Mouse (Mus musculus) thymus, adult 2 months (tissue): Measurements from ENCODE around the gene Itpka. TPM values are rescaled to one million over a fixed set of nuclear protein-coding genes. Genes with fewer than 3 reads are reported as not detected.
A peak's percentile ranks its signal among the peaks of the same experiment; 100 is the strongest.
"Not testable (repeated sequence)": the region's sequence is repeated elsewhere in the genome, so short reads cannot be mapped to it uniquely, and the experiment has no call there.

ENCODE experiments used
- DNase-seq: peaks from one replicate; pipeline ENCODE4 v3.0.0; 2021
- H3K27ac ChIP-seq: fragments of 200-500 bp; 2 replicates; pipeline ENCODE4 v1.5.1; 2012; ENCODE audit warnings: low read length, control low read depth; ENCODE audit not compliant: control insufficient read depth, insufficient read depth
- H3K27me3 ChIP-seq: fragments of 200-500 bp; 2 replicates; pipeline ENCODE4 v1.6.1; 2012; ENCODE audit warnings: mild to moderate bottlenecking, low read length, moderate library complexity, mixed read lengths; ENCODE audit not compliant: control insufficient read depth, insufficient read depth
- H3K36me3 ChIP-seq: fragments of 200-500 bp; 2 replicates; pipeline ENCODE4 v1.6.1; 2012; ENCODE audit warnings: mild to moderate bottlenecking, low read length, moderate library complexity; ENCODE audit not compliant: control insufficient read depth, insufficient read depth
- H3K4me1 ChIP-seq: fragments of 200-500 bp; replicated peaks from 2 replicates; pipeline ENCODE4 v1.6.1; 2012; ENCODE audit warnings: low read length; ENCODE audit not compliant: control insufficient read depth, insufficient read depth
- H3K4me3 ChIP-seq: fragments of 200-500 bp; 2 replicates; pipeline ENCODE4 v1.5.1; 2012; ENCODE audit warnings: mild to moderate bottlenecking, low read length, control low read depth, moderate library complexity; ENCODE audit not compliant: control insufficient read depth, insufficient read depth
- CTCF ChIP-seq: fragments of 200-500 bp; IDR thresholded peaks from 2 replicates; pipeline ENCODE4 v1.5.1; 2012; ENCODE audit warnings: mild to moderate bottlenecking, control low read depth, low read length, moderate library complexity, borderline replicate concordance; ENCODE audit not compliant: control insufficient read depth, poor library complexity, insufficient read depth; ENCODE audit errors: extremely low read depth
- POLR2A ChIP-seq: fragments of 200-500 bp; IDR thresholded peaks from 2 replicates; pipeline ENCODE4 v1.6.1; 2012; ENCODE audit warnings: mild to moderate bottlenecking, low read length, control low read depth, moderate library complexity; ENCODE audit not compliant: control insufficient read depth, poor library complexity, insufficient read depth; ENCODE audit errors: extremely low read depth
- WGBS: fragments of 180-500 bp; shearing (Covaris S2); methylation state at CpG from one replicate; pipeline ENCODE4 v1.1.7; 2018; 5-methylcytosine and 5-hydroxymethylcytosine counted together
- polyA plus RNA-seq: library from polyadenylated mRNA; depleted of rRNA; stranded (reverse); fragments of >200 nt; gene quantifications from 2 replicates; pipeline ENCODE4 v1.2.3, GENCODE M21; 2012

Gene Itpka
- polyA plus RNA-seq, 1 experiment, result 4.8 TPM

DNA sequence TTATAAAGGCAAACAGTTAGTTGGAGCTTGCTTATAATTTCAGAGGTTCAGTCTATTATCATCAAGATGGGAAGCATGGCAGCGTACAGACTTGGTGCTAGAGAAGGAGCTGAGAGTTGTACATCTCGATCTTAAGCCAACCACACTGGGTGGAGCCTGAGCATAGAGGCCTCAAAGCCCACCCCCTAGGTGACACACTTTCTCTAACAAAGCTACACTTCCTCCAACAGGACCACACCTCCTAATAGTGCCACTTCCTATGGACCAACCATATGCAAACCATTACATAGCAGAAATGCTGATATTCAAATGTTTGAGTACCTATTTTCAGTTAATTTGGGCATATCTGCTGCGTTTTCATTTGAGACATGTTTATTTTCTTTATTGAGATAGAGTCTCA is 32.1 kb upstream of the Itpka start:
- no peak for DNase-seq
- Histone ChIP-seq H3K27me3 (no peaks in the 10 kb centered on the region), H3K27ac (no peak overlapping the region), H3K36me3 (peaks cover 58% of the 10 kb centered on the region), H3K4me3 (no peak overlapping the region), H3K4me1 (no peaks in the 10 kb centered on the region)
- TF ChIP-seq POLR2A (no peak), CTCF (no peak)
- WGBS, result 82% methylated on average over 3 of the region's 3 CpGs

- H3K36me3 ChIP-seq, result peaks cover 42% of the 10 kb centered on the region
- not testable (repeated sequence) for H3K4me3 ChIP-seq, H3K27me3 ChIP-seq, H3K4me1 ChIP-seq, DNase-seq, H3K27ac ChIP-seq
- WGBS, result 93% methylated on average over 2 of the region's 2 CpGs
Observed at GRCm38 (mm10) chr2:119715868-119716267, 26.3 kb upstream of the Itpka start.

DNA sequence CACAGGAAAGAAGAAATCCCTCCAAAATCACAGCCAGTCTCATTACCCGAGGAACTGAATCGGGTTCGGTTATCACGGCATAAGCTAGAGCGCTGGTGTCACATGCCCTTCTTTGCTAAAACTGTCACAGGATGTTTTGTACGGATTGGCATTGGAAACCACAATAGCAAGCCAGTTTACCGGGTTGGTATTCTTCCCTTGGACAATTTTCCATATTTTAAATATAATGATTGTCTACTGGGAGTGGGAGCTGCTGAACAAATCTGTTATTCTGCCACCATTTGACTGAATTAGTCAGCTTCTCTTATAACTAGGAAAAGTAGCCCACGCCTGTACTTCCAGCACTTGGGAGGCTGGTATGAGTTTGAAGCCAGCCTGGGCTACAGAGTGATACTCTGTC is 21.1 kb upstream of the Itpka start:
- no peak overlapping the region for H3K4me3 ChIP-seq
- DNase-seq, result no peak
- peaks cover 62% of the 10 kb centered on the region for H3K36me3 ChIP-seq
- no peak overlapping the region for H3K27ac ChIP-seq
- TF ChIP-seq CTCF (no peak), POLR2A (no peak)
- no peaks in the 10 kb centered on the region for H3K27me3 ChIP-seq
- WGBS, result 97% methylated on average over 8 of the region's 8 CpGs
- no peaks in the 10 kb centered on the region for H3K4me1 ChIP-seq

GRCm38 (mm10) chr2:119727762-119728416 is 14.2 kb upstream of the Itpka start:
- DNase-seq, result no peak
- no peak overlapping the region for H3K27ac ChIP-seq
- no peak overlapping the region for H3K4me3 ChIP-seq
- peaks cover 89% of the 10 kb centered on the region for H3K36me3 ChIP-seq
- TF ChIP-seq CTCF (no peak), POLR2A (no peak)
- no peaks in the 10 kb centered on the region for H3K4me1 ChIP-seq
- no peaks in the 10 kb centered on the region for H3K27me3 ChIP-seq
- WGBS, result 99% methylated on average over 3 of the region's 3 CpGs

GRCm38 (mm10) chr2:119730735-119731134 is 11.4 kb upstream of the Itpka start:
- Histone ChIP-seq H3K4me1 (no peaks in the 10 kb centered on the region), H3K27me3 (no peaks in the 10 kb centered on the region), H3K36me3 (peaks cover 76% of the 10 kb centered on the region), H3K4me3 (no peak overlapping the region), H3K27ac (no peak overlapping the region)
- no peak for TF ChIP-seq POLR2A
- TF ChIP-seq CTCF, result no peak
- no peak for DNase-seq
- WGBS, result 95% methylated on average over 4 of the region's 4 CpGs

- H3K27ac ChIP-seq, result no peak overlapping the region
- 69% methylated on average over 12 of the region's 12 CpGs for WGBS
- H3K4me1 ChIP-seq, result peaks cover 11% of the 10 kb centered on the region
- peaks cover 18% of the 10 kb centered on the region for H3K36me3 ChIP-seq
- no peak for DNase-seq
- no peak for TF ChIP-seq CTCF
- H3K4me3 ChIP-seq, result no peak overlapping the region
- no peaks in the 10 kb centered on the region for H3K27me3 ChIP-seq
Observed at GRCm38 (mm10) chr2:119737124-119737523, 5.0 kb upstream of the Itpka start.

DNA sequence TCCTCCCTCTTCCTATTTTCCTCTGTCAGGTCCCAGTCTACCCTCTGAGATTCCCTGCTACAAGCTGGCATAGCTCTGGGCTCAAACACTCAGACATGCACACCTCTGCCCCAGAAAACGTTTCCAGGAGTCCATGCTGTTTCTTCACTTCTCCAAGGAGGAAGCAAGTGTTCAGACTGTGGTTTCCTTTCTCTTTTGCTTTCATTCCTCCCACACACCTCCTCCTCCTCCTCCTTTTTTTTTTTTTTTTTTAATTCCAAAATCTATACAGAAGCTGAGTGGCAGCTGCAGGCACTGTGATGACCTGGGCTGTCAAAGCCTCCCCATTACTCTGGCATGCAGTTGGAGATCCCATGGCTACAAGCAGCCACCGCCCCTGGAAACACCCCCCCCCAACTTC is 1.6 kb upstream of the Itpka start:
- TF ChIP-seq POLR2A (no peak), CTCF (no peak)
- Histone ChIP-seq H3K27me3 (peaks cover 15% of the 10 kb centered on the region), H3K27ac (no peak overlapping the region), H3K4me1 (peaks cover 26% of the 10 kb centered on the region), H3K4me3 (no peak overlapping the region), H3K36me3 (no peaks in the 10 kb centered on the region)
- WGBS, result 0% methylated on average over 2 of the region's 2 CpGs
- DNase-seq, result no peak

- peaks cover 15% of the 10 kb centered on the region for H3K27me3 ChIP-seq
- H3K4me1 ChIP-seq, result peaks cover 26% of the 10 kb centered on the region
- peak; percentile 62 for DNase-seq
- peak overlapping the region; percentile 89 for H3K4me3 ChIP-seq
- no peak for TF ChIP-seq CTCF
- WGBS, result under 1% methylated on average over 70 of the region's 70 CpGs
- no peak overlapping the region for H3K27ac ChIP-seq
- H3K36me3 ChIP-seq, result no peaks in the 10 kb centered on the region
Observed at GRCm38 (mm10) chr2:119742461-119743175, 481 bp downstream of the Itpka start.
